Mouse (Mus musculus): ENCODE data around the gene Ankrd49.

Ankrd49 gene

DNA sequence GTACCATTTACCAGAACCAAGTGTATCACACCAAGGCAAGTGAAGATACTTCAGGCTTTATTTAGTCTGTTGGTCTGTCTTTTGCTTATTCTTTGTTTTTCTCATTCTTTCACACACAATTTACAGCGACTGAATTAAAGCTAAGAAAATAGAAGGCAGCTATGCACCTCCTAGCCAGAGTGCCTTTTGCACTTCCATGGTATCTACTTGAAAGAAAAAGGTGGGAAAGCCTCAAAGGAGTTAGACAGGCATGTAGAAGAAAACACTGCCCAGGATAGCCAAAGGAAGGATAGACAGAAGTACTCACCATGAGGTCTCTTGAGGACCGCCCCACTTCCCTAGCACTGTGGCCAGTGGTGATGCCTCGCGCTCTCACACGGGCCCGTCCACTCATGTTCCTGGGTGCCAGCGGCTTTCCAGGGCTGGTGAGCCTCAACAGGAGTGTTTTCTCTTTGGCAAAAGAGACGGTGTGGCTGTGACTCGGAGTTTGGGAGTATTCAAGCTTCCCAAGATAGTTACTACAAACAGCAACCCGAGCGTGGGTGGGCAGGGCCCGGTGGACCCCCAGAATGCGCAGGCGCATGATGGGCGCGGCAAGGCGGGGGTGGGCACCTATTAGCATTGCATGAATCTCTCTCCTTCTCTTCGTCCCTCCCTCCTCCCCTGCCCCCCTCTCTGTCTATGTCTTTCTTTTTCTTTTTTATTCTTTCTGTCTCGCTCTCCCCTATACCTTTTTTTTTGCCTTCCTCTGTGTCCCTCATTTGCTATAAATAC is 44.3 kb downstream of the Ankrd49 start, which contains the start of gene Piwil4:
Gene Piwil4, minus strand, starts transcription at position 583 of the 774 bp plus-strand sequence.
- DNase-seq = no peak

DNA sequence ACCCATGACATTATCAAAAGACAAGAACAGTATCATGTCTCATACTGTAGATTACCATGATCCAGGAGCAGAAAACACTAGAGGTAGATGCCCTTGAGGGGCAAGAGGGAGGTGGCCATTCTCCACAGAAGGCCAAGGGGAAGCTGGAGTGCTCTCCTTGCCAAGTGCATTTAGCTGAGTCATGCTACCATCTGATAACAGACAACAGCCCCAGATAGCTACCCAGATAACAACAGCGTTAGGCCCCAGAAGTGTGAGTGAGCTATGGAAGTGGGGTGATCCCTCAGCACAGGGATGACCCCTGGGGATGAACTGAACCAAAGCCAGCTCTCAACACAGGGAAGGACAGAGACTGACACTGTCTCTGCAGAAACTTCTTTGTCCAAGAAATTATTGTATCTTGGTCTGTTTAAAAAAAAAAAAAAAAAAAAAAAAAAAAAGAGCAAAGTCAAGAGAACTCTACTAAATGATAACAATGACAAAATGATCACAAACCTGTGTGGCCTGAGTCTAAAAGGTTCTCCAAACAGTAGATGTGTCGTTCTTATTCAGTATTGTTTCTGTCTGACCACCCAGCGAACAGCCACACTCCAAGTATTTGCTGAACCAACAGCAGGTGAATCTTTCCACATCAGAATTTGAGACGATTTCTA is 45.0 kb downstream of the Ankrd49 start:
- DNase-seq = no peak

DNA sequence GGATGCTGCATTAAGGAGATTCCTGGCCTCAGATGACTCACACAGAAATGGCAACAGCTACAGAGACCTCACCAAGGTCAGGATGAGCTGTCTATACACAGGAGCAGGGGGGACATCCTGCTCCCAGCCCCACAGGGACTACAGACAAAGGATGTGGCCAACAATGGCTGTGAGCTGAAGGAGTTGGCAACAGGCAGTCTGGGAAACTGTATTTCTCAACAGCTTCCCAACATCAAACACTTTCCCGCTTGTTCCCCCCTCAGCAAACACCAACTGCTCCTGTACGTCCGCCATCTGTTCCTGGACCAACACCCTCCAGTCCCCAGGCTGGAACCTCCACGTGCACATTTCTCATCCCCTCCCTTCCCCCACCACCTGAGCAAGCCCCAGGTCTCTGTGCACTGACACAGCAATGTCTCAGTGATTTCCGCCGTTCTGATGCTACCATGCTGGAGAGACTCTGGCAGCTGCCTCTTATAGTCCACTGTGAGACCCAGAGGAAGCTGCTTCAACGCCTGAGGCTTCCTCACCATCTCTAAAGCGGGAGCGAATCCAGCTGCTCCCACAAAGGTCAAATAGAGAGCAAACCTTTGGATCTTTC is 53.6 kb downstream of the Ankrd49 start:
- peak; percentile 59 for DNase-seq
